8 mouse cellular contexts compared by ENCODE assay signal in genomic region chr5:30867712-30868111, GRCm38 (mm10). TPM values are rescaled to one million over a fixed set of nuclear protein-coding genes. Genes with fewer than 3 reads are reported as not detected.
A peak's percentile ranks its signal among the peaks of the same experiment; 100 is the strongest.
DNase-seq lines count a peak whose midpoint lies in the region; ATAC-seq and TF ChIP-seq lines count a peak whose summit lies in the region.

Tmem214 (plus strand) TSS chr5:30868012.

- H3K27me3 ChIP-seq in lung, postnatal 0 days (replicated peaks; ENCODE audit: insufficient read depth, low read length): no peaks in the 10 kb centered on the region
- H3K27me3 ChIP-seq in embryonic facial prominence, embryonic 14.5 days (replicated peaks; ENCODE audit: control insufficient read depth, insufficient read depth, low read length): no peaks in the 10 kb centered on the region
- H3K27me3 ChIP-seq in limb, embryonic 12.5 days: no peaks in the 10 kb centered on the region
- no peaks in the 10 kb centered on the region for H3K27me3 ChIP-seq in small intestine, adult 2 months (ENCODE audit: control insufficient read depth, insufficient read depth, low read length)

- no peak for TF ChIP-seq EP300 in lung, postnatal 0 days (IDR thresholded peaks at IDR 0.05)

- H3K9me3 ChIP-seq in lung, postnatal 0 days (ENCODE audit: low read length): no peaks in the 10 kb centered on the region
- no peaks in the 10 kb centered on the region for H3K9me3 ChIP-seq in embryonic facial prominence, embryonic 14.5 days (ENCODE audit: control insufficient read depth, low read length)
- H3K9me3 ChIP-seq in limb, embryonic 12.5 days: no peaks in the 10 kb centered on the region

- H3K4me2 ChIP-seq in lung, postnatal 0 days (replicated peaks; ENCODE audit: low read depth, low read length): peak within 1 kb of the TSS; percentile 87; the same call in 1 of the 2 replicates
- peak within 1 kb of the TSS; percentile 60; the same call in 1 of the 2 replicates for H3K4me2 ChIP-seq in embryonic facial prominence, embryonic 14.5 days (ENCODE audit: low read depth, low read length)
- H3K4me2 ChIP-seq in limb, embryonic 12.5 days: peak within 1 kb of the TSS; percentile 81

- no peak for DNase-seq in lung, postnatal 0 days (ENCODE audit: low spot score)
- no peak for DNase-seq in lung, postnatal 10 days
- no peak for DNase-seq in embryonic facial prominence, embryonic 14.5 days (ENCODE audit: low spot score)
- no peak for DNase-seq in heart, postnatal 14 days
- no peak for DNase-seq in spleen, adult 12 weeks (ENCODE audit: low spot score)
- no peak for DNase-seq in kidney, adult 11 months

- intact Hi-C loops in heart, postnatal 14 days (cut with DNase I): loop anchor here (2.0 to 5.0 kb wide), 2 partner anchors 19 to 60 kb away; no protein-coding TSS in a partner anchor

- ATAC-seq in lung, postnatal 0 days: no peak
- ATAC-seq in embryonic facial prominence, embryonic 14.5 days (ENCODE audit: low read depth): no peak
- ATAC-seq in limb, embryonic 12.5 days (ENCODE audit: insufficient number of reproducible peaks, insufficient read depth, low FRiP score, low TSS enrichment, low read depth): no peak

- no peak within 1 kb of the TSS for H3K4me3 ChIP-seq in lung, postnatal 0 days (ENCODE audit: low read depth, low read length)
- no peak within 1 kb of the TSS for H3K4me3 ChIP-seq in embryonic facial prominence, embryonic 14.5 days (ENCODE audit: low read depth, low read length)
- H3K4me3 ChIP-seq in limb, embryonic 12.5 days (replicated peaks): no peak within 1 kb of the TSS
- no peak within 1 kb of the TSS for H3K4me3 ChIP-seq in small intestine, adult 2 months (ENCODE audit: low read depth, low read length)

- peaks cover 6% of the 10 kb centered on the region for H3K4me1 ChIP-seq in lung, postnatal 0 days (ENCODE audit: insufficient read depth, low read depth, low read length)
- peaks cover 11% of the 10 kb centered on the region; the same call in 1 of the 2 replicates for H3K4me1 ChIP-seq in embryonic facial prominence, embryonic 14.5 days (ENCODE audit: control insufficient read depth, insufficient read depth, low read length)
- H3K4me1 ChIP-seq in limb, embryonic 12.5 days (replicated peaks): peaks cover 14% of the 10 kb centered on the region
- peaks cover 4% of the 10 kb centered on the region; the same call in 1 of the 2 replicates for H3K4me1 ChIP-seq in small intestine, adult 2 months (ENCODE audit: control insufficient read depth, insufficient read depth, insufficient read length, low read length)

- H3K9ac ChIP-seq in lung, postnatal 0 days (replicated peaks; ENCODE audit: low read depth): no peak within 1 kb of the TSS
- peak within 1 kb of the TSS; percentile 93; the same call in 1 of the 2 replicates for H3K9ac ChIP-seq in embryonic facial prominence, embryonic 14.5 days (ENCODE audit: low read depth, low read length)
- H3K9ac ChIP-seq in limb, embryonic 12.5 days (replicated peaks): no peak within 1 kb of the TSS

- H3K36me3 ChIP-seq in lung, postnatal 0 days (ENCODE audit: insufficient read depth, low read length): peaks cover 13% of the 10 kb centered on the region; the same call in 1 of the 2 replicates
- H3K36me3 ChIP-seq in embryonic facial prominence, embryonic 14.5 days (ENCODE audit: control insufficient read depth, insufficient read depth, low read length): peaks cover 53% of the 10 kb centered on the region
- peaks cover 47% of the 10 kb centered on the region for H3K36me3 ChIP-seq in limb, embryonic 12.5 days
- H3K36me3 ChIP-seq in small intestine, adult 2 months (ENCODE audit: control insufficient read depth, insufficient read depth, low read length): peaks cover 16% of the 10 kb centered on the region

- H3K27ac ChIP-seq in lung, postnatal 0 days (ENCODE audit: low read length): no peak within 1 kb of the TSS
- peak within 1 kb of the TSS; percentile 77 for H3K27ac ChIP-seq in embryonic facial prominence, embryonic 14.5 days (replicated peaks; ENCODE audit: low read depth, low read length)
- H3K27ac ChIP-seq in limb, embryonic 12.5 days: peak within 1 kb of the TSS; percentile 84
- no peak within 1 kb of the TSS for H3K27ac ChIP-seq in small intestine, adult 2 months (ENCODE audit: insufficient read depth, low read depth, low read length)

- no peak for TF ChIP-seq POLR2A in small intestine, adult 2 months (IDR thresholded peaks at IDR 0.05; ENCODE audit: low read depth, low read length)

- no peak for TF ChIP-seq CTCF in lung, postnatal 0 days (IDR thresholded peaks at IDR 0.05)
- TF ChIP-seq CTCF in small intestine, adult 2 months (IDR thresholded peaks at IDR 0.05; ENCODE audit: extremely low read depth, insufficient read length, insufficient replicate concordance, low read depth, low read length): no peak

- WGBS in lung, postnatal 0 days: 95% methylated on average over 3 of the region's 3 CpGs
- 93% methylated on average over 3 of the region's 3 CpGs for WGBS in embryonic facial prominence, embryonic 14.5 days
- WGBS in limb, embryonic 12.5 days: 88% methylated on average over 3 of the region's 3 CpGs
- 94% methylated on average over 3 of the region's 3 CpGs for WGBS in small intestine, adult 2 months

RNA-seq across cellular contexts. Expression of gene Tmem214, which starts in this region (rescaled TPM):
- 58.2 and 63.8 TPM in 2 replicates for polyA plus RNA-seq in lung, postnatal 0 days (2015; fragmentation: Nextera tagmentation; extraction: Ambion mirVana)
- polyA plus RNA-seq in embryonic facial prominence, embryonic 14.5 days (2014; fragmentation: Nextera tagmentation; extraction: Ambion mirVana): 77.1 and 77.2 TPM in 2 replicates
- total RNA-seq in heart, postnatal 14 days (2021): 10 to 100 TPM; 35.8 to 41.1 TPM
- polyA plus RNA-seq in limb, embryonic 12.5 days (2016; fragmentation: Nextera tagmentation; extraction: Ambion mirVana): 80.4 and 84.6 TPM in 2 replicates
- polyA plus RNA-seq in small intestine, adult 2 months (2012; rRNA removed): 77.1 and 115 TPM in 2 replicates

Comparison
In these comparisons a context has a peak if more than half of its experiments do, and no peak if none do; other contexts are left out.
1. H3K27ac ChIP-seq: peak in embryonic facial prominence, embryonic 14.5 days (single experiment) and limb, embryonic 12.5 days (single experiment); none in lung, postnatal 0 days (single experiment) and small intestine, adult 2 months (single experiment).
2. Peak in every context shown above with its lines, with median percentiles within 50 percentile points of each other: H3K4me2 ChIP-seq.